Mouse (Mus musculus): ENCODE data around the gene Klhl23.
A peak's percentile ranks its signal among the peaks of the same experiment; 100 is the strongest.

- TF ChIP-seq CTCF (IDR thresholded peaks at IDR 0.05; ENCODE audit: low read depth) (peak; percentile 53), EP300 (optimal IDR thresholded peaks at IDR 0.05) (no peak)
Measured at GRCm38 (mm10) chr2:69851427-69852058, 29.8 kb downstream of the Klhl23 start.
